Mouse (Mus musculus) megakaryocyte, embryonic 14.5 days (primary cell): ENCODE results near the gene Arg1. TPM values are rescaled to one million over a fixed set of nuclear protein-coding genes. Genes with fewer than 3 reads are reported as not detected.

Experiments used
- H3K27me3 ChIP-seq: replicated peaks from 2 replicates; pipeline ENCODE3; 2012; ENCODE audit warnings: inconsistent platforms
- H3K36me3 ChIP-seq: replicated peaks from 2 replicates; pipeline ENCODE3; 2012; ENCODE audit warnings: low read length, inconsistent platforms, mixed read lengths
- H3K4me1 ChIP-seq: 2 replicates; pipeline ENCODE4 v1.6.1; 2012; ENCODE audit warnings: inconsistent platforms
- H3K4me3 ChIP-seq: replicated peaks from 2 replicates; pipeline ENCODE3; 2012; ENCODE audit warnings: moderate library complexity, mild to moderate bottlenecking, inconsistent platforms
- H3K9me3 ChIP-seq: 2 replicates; pipeline ENCODE4 v1.6.1; 2012; ENCODE audit warnings: inconsistent platforms
- FLI1 ChIP-seq: IDR thresholded peaks from 2 replicates; pipeline ENCODE4 v1.6.1; 2012; ENCODE audit warnings: low read length, inconsistent platforms, mixed read lengths
- GATA1 ChIP-seq: IDR thresholded peaks from 3 replicates; pipeline ENCODE4 v1.6.1; 2012; ENCODE audit warnings: mixed read lengths, low read length, inconsistent platforms, borderline replicate concordance
- polyA plus RNA-seq: library from polyadenylated mRNA; stranded (reverse); fragments of >175 nt; gene quantifications from 2 replicates; pipeline ENCODE4 v1.2.3, GENCODE M21; 2012; ENCODE audit warnings: low replicate concordance; ENCODE audit not compliant: insufficient read depth

The Arg1 gene
- polyA plus RNA-seq, result 22.8 TPM in 1 of 2 replicates, not detected in the other

- H3K27me3 ChIP-seq, result no peaks in the 10 kb centered on the region
- peaks cover 4% of the 10 kb centered on the region for H3K36me3 ChIP-seq
- TF ChIP-seq GATA1, result no peak
- TF ChIP-seq FLI1, result no peak
- peak within 1 kb of the TSS; percentile 74 for H3K4me3 ChIP-seq
- H3K9me3 ChIP-seq, result no peaks in the 10 kb centered on the region
- H3K4me1 ChIP-seq, result peaks cover 5% of the 10 kb centered on the region
Observed at GRCm38 (mm10) chr10:24926962-24927720, at the start of gene Arg1. Arg1 (minus strand) TSS chr10:24927484.

- TF ChIP-seq FLI1, result no peak
- TF ChIP-seq GATA1, result no peak
- no peaks in the 10 kb centered on the region for H3K4me1 ChIP-seq
Observed at GRCm38 (mm10) chr10:24973845-24974514, 46.7 kb upstream of the Arg1 start.

GRCm38 (mm10) chr10:24973385-24973784 lies 46.1 kb upstream of the Arg1 start:
- no peaks in the 10 kb centered on the region for H3K36me3 ChIP-seq
- H3K4me1 ChIP-seq, result no peaks in the 10 kb centered on the region
- TF ChIP-seq FLI1 (no peak), GATA1 (no peak)
- peaks cover 11% of the 10 kb centered on the region for H3K9me3 ChIP-seq
- H3K27me3 ChIP-seq, result no peaks in the 10 kb centered on the region
- no peak overlapping the region for H3K4me3 ChIP-seq

More at GRCm38 (mm10) chr10:24973845-24974514, 46.7 kb upstream of the Arg1 start:
- Histone ChIP-seq H3K27me3 (no peaks in the 10 kb centered on the region), H3K4me3 (no peak overlapping the region), H3K9me3 (peaks cover 8% of the 10 kb centered on the region), H3K36me3 (no peaks in the 10 kb centered on the region)

- Histone ChIP-seq H3K27me3 (no peaks in the 10 kb centered on the region), H3K4me3 (no peak overlapping the region), H3K9me3 (peaks cover 11% of the 10 kb centered on the region), H3K4me1 (no peaks in the 10 kb centered on the region), H3K36me3 (no peaks in the 10 kb centered on the region)
- TF ChIP-seq GATA1 (no peak), FLI1 (no peak)
Observed at GRCm38 (mm10) chr10:24972923-24973322, 45.6 kb upstream of the Arg1 start.

- Histone ChIP-seq H3K36me3 (no peaks in the 10 kb centered on the region), H3K4me3 (no peak overlapping the region)
- TF ChIP-seq GATA1, result no peak
- no peak for TF ChIP-seq FLI1
Observed at GRCm38 (mm10) chr10:24965821-24966550, 38.7 kb upstream of the Arg1 start.

GRCm38 (mm10) chr10:24961889-24962288 lies 34.6 kb upstream of the Arg1 start:
- TF ChIP-seq GATA1 (no peak), FLI1 (no peak)
- H3K4me3 ChIP-seq, result no peak overlapping the region
- peaks cover 4% of the 10 kb centered on the region for H3K27me3 ChIP-seq
- H3K9me3 ChIP-seq, result no peaks in the 10 kb centered on the region
- no peaks in the 10 kb centered on the region for H3K36me3 ChIP-seq
- H3K4me1 ChIP-seq, result no peaks in the 10 kb centered on the region; the same call in 1 of the 2 replicates

More at GRCm38 (mm10) chr10:24965821-24966550, 38.7 kb upstream of the Arg1 start:
- H3K4me1 ChIP-seq, result no peaks in the 10 kb centered on the region; the same call in 1 of the 2 replicates
- H3K27me3 ChIP-seq, result no peaks in the 10 kb centered on the region
- peaks cover 5% of the 10 kb centered on the region for H3K9me3 ChIP-seq

- Histone ChIP-seq H3K4me3 (no peak overlapping the region), H3K27me3 (peaks cover 4% of the 10 kb centered on the region), H3K4me1 (no peaks in the 10 kb centered on the region; the same call in 1 of the 2 replicates), H3K9me3 (no peaks in the 10 kb centered on the region), H3K36me3 (no peaks in the 10 kb centered on the region)
- TF ChIP-seq GATA1, result no peak
- TF ChIP-seq FLI1, result no peak
Observed at GRCm38 (mm10) chr10:24961112-24961511, 33.8 kb upstream of the Arg1 start.

GRCm38 (mm10) chr10:24959043-24959916 lies 32.0 kb upstream of the Arg1 start:
- Histone ChIP-seq H3K27me3 (peaks cover 4% of the 10 kb centered on the region), H3K36me3 (no peaks in the 10 kb centered on the region), H3K4me3 (no peak overlapping the region), H3K9me3 (no peaks in the 10 kb centered on the region), H3K4me1 (no peaks in the 10 kb centered on the region; the same call in 1 of the 2 replicates)
- TF ChIP-seq GATA1, result no peak
- no peak for TF ChIP-seq FLI1
